Comparison of ENCODE assay signal across 8 mouse cellular contexts in the genomic region with DNA sequence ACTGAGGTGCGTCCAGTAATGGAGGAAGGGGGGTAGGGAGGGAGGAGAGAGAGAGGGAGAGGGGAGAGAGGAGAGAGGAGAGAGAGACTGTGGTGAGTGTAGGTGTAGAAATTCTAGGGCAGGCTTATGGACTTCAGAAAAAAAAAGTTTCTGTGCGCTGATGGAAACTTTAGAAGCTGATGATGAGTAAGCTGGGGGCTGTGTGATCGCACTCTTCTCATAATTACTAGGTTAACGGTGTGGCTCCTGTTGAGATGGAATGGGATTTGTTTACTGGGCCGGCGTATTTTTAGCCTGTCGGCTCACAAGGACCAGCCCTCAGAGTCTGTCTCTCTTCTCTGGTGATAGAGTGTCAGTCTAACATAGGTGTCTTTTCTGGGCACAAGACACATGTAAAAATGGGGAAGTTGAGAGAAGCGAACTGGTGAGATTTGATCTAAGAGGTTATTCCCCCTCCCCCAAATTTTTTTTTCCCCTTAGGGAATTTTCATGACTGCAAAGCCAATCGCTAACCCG. TPM values are rescaled to one million over a fixed set of nuclear protein-coding genes. Genes with fewer than 3 reads are reported as not detected.
DNase-seq lines count a peak whose midpoint lies in the region; ATAC-seq and TF ChIP-seq lines count a peak whose summit lies in the region.

No protein-coding gene starts in this region.

- peak; percentile 59; the same call in 1 of the 2 replicates for TF ChIP-seq EP300 in CH12.LX (IDR thresholded peaks at IDR 0.05; ENCODE audit: low read length)

- H3K4me3 ChIP-seq in CH12.LX (replicated peaks in 1 of 3; ENCODE audit: low read depth in 2 of 3, low read length in 2 of 3, poor library complexity in 1 of 3), result peak overlapping the region; percentile 81 to 88 (median 86)
- peak overlapping the region; percentile 100 for H3K4me3 ChIP-seq in erythroblast, embryonic 14.5 days (replicated peaks)
- peak overlapping the region; percentile 86 for H3K4me3 ChIP-seq in intestine, embryonic 14.5 days (ENCODE audit: low read depth, low read length)
- H3K4me3 ChIP-seq in myocyte, result peak overlapping the region; percentile 88

- peak; percentile 33 for DNase-seq in gastrocnemius, postnatal 25 days
- DNase-seq in gastrocnemius, postnatal 14 days, result no peak
- peak; percentile 90 for DNase-seq in CH12.LX (ENCODE audit: extremely low read depth)
- no peak for DNase-seq in intestine, embryonic 14.5 days (ENCODE audit: low spot score)
- DNase-seq in left cerebral cortex, postnatal 10 days (ENCODE audit: extremely low spot score in 1 of 2, low spot score in 2 of 2), result no peak
- no peak for DNase-seq in frontal cortex, postnatal 10 days (ENCODE audit: low spot score in 2 of 2)

- H3K36me3 ChIP-seq in CH12.LX (replicated peaks in 1 of 2; ENCODE audit: control insufficient read depth in 1 of 2, insufficient read depth in 1 of 2, low read length in 1 of 2), result peaks cover 0 to 20% of the 10 kb centered on the region in 2 experiments
- H3K36me3 ChIP-seq in erythroblast, embryonic 14.5 days (ENCODE audit: control insufficient read depth), result peaks cover 26% of the 10 kb centered on the region
- 0 out of 2 replicates have a peak, but pooled peaks cover 6% of the 10 kb centered on the region for H3K36me3 ChIP-seq in intestine, embryonic 14.5 days (ENCODE audit: control insufficient read depth, insufficient read depth, low read length)
- H3K36me3 ChIP-seq in myocyte (ENCODE audit: control insufficient read depth, insufficient read depth), result peaks cover 10% of the 10 kb centered on the region

- 8% methylated on average over 10 of the region's 10 CpGs for WGBS in intestine, embryonic 14.5 days

- no peak for TF ChIP-seq RAD21 in CH12.LX (IDR thresholded peaks at IDR 0.05; ENCODE audit: low read depth, low read length)

- TF ChIP-seq POLR2A in CH12.LX (IDR thresholded peaks at IDR 0.05; ENCODE audit: low read depth, low read length) (peak; percentile 44), myocyte (IDR thresholded peaks at IDR 0.05; ENCODE audit: insufficient read length, low read depth) (no peak)

- TF ChIP-seq CTCF in CH12.LX (conservative IDR thresholded peaks at IDR 0.05 in 1 of 2, IDR thresholded peaks at IDR 0.05 in 1 of 2; ENCODE audit: low read depth in 2 of 2, low read length in 2 of 2), result no peak

- 0 out of 2 replicates have a peak, but pooled peaks have one; percentile 20 for ATAC-seq in intestine, embryonic 14.5 days (replicated peaks; ENCODE audit: low FRiP score, low TSS enrichment, low read depth)

- H3K4me2 ChIP-seq in CH12.LX (ENCODE audit: insufficient read depth, low read depth, poor library complexity, severe bottlenecking), result peak overlapping the region; percentile 99
- peak overlapping the region; percentile 63 for H3K4me2 ChIP-seq in intestine, embryonic 14.5 days (ENCODE audit: low read length)
- peak overlapping the region; percentile 85 for H3K4me2 ChIP-seq in myocyte (ENCODE audit: low read depth)

- peak overlapping the region; percentile 61 for H3K9ac ChIP-seq in CH12.LX (ENCODE audit: insufficient read depth, low read depth)
- peak overlapping the region; percentile 91 for H3K9ac ChIP-seq in intestine, embryonic 14.5 days (ENCODE audit: low read length)

- in situ Hi-C loops in CH12.LX (cut with MboI; ENCODE audit: low pct_ligation_motif_present, low pct_unique_long_range_greater_than_20kb, low sequenced_read_pairs), result no loop called here

- dilution Hi-C loops in CH12.LX (cut with MboI; ENCODE audit: extremely low pct_ligation_motif_present, extremely low pct_unique_long_range_greater_than_20kb, low sequenced_read_pairs), result no loop called here

- peak overlapping the region; percentile 47; the same call in 1 of the 2 replicates for H3K27ac ChIP-seq in CH12.LX (ENCODE audit: insufficient read depth, low read depth)
- peak overlapping the region; percentile 91; the same call in 1 of the 2 replicates for H3K27ac ChIP-seq in intestine, embryonic 14.5 days (ENCODE audit: low read depth)

- peaks cover 12 to 51% of the 10 kb centered on the region in 2 experiments for H3K4me1 ChIP-seq in CH12.LX (ENCODE audit: control insufficient read depth in 1 of 2, insufficient read depth in 2 of 2)
- peaks cover 59% of the 10 kb centered on the region for H3K4me1 ChIP-seq in erythroblast, embryonic 14.5 days (ENCODE audit: control insufficient read depth)
- H3K4me1 ChIP-seq in intestine, embryonic 14.5 days (replicated peaks; ENCODE audit: control insufficient read depth, insufficient read depth, low read length), result peaks cover 26% of the 10 kb centered on the region

- H3K79me2 ChIP-seq in CH12.LX (replicated peaks; ENCODE audit: control insufficient read depth, extremely low read depth, insufficient read depth, poor library complexity, severe bottlenecking) (peaks cover 24% of the 10 kb centered on the region), myocyte (ENCODE audit: control insufficient read depth, insufficient read depth) (peaks cover 52% of the 10 kb centered on the region)

- H3ac ChIP-seq in myocyte (ENCODE audit: control insufficient read depth, insufficient read length), result peak overlapping the region; percentile 82

- H3K27me3 ChIP-seq in CH12.LX (replicated peaks) (no peaks in the 10 kb centered on the region), myocyte (ENCODE audit: control insufficient read depth, insufficient read depth, insufficient read length) (no peaks in the 10 kb centered on the region)
- peaks cover 5% of the 10 kb centered on the region for H3K27me3 ChIP-seq in erythroblast, embryonic 14.5 days (ENCODE audit: control insufficient read depth)
- no peaks in the 10 kb centered on the region for H3K27me3 ChIP-seq in intestine, embryonic 14.5 days (replicated peaks; ENCODE audit: control insufficient read depth, insufficient read depth, low read length)

- H3K9me3 ChIP-seq in CH12.LX (replicated peaks; ENCODE audit: low read length), result no peaks in the 10 kb centered on the region
- H3K9me3 ChIP-seq in erythroblast, embryonic 14.5 days (ENCODE audit: control insufficient read depth, low read length), result no peaks in the 10 kb centered on the region
- H3K9me3 ChIP-seq in intestine, embryonic 14.5 days (ENCODE audit: control insufficient read depth, low read length), result no peaks in the 10 kb centered on the region

- intact Hi-C loops in gastrocnemius, postnatal 14 days (cut with DNase I; ENCODE audit: low total_unique reads), result no loop called here
- intact Hi-C loops in left cerebral cortex, postnatal 10 days (cut with DNase I), result no loop called here

TF ChIP-seq in CH12.LX, 34 proteins besides CTCF, POLR2A, EP300 and RAD21 (continues in another document):
- TF ChIP-seq BHLHE40 (IDR thresholded peaks at IDR 0.05; ENCODE audit: low read depth, low read length), result peak; percentile 45; the same call in 1 of the 2 replicates
- TF ChIP-seq SIN3A (IDR thresholded peaks at IDR 0.05; ENCODE audit: low read length), result peak; percentile 30; the same call in 1 of the 2 replicates
- TF ChIP-seq IRF4 (IDR thresholded peaks at IDR 0.05; ENCODE audit: low read depth, low read length), result peak; percentile 44; the same call in 1 of the 2 replicates
- no peak for TF ChIP-seq ZMIZ1 (IDR thresholded peaks at IDR 0.05; ENCODE audit: low read depth, low read length)
- no peak for TF ChIP-seq ZC3H11A (IDR thresholded peaks at IDR 0.05; ENCODE audit: low read depth, low read length)
- TF ChIP-seq ZNF384 (IDR thresholded peaks at IDR 0.05; ENCODE audit: low read depth, low read length), result peak; percentile 74
- no peak for TF ChIP-seq SMC3 (IDR thresholded peaks at IDR 0.05; ENCODE audit: low read depth, low read length)

TF ChIP-seq in myocyte, 11 proteins besides CTCF, POLR2A, EP300 and RAD21 (continues in another document):
- no peak for TF ChIP-seq MYOD1 (IDR thresholded peaks at IDR 0.05; ENCODE audit: control insufficient read depth in 1 of 3, insufficient read length in 2 of 3, low read depth in 2 of 3)
- TF ChIP-seq MAX (IDR thresholded peaks at IDR 0.05; ENCODE audit: low read depth), result no peak
- no peak for TF ChIP-seq POLR2AphosphoS2 (IDR thresholded peaks at IDR 0.05; ENCODE audit: insufficient read length, low read depth)
- no peak for TF ChIP-seq SRF (IDR thresholded peaks at IDR 0.05; ENCODE audit: control insufficient read depth, insufficient read length, low read depth)
- no peak for TF ChIP-seq CEBPB (IDR thresholded peaks at IDR 0.05; ENCODE audit: insufficient read depth, poor library complexity, severe bottlenecking)
- TF ChIP-seq MYOG (IDR thresholded peaks at IDR 0.05; ENCODE audit: control insufficient read depth in 1 of 3, insufficient read depth in 1 of 3, insufficient read length in 2 of 3, low read depth in 2 of 3), result no peak
- TF ChIP-seq REST (IDR thresholded peaks at IDR 0.05; ENCODE audit: insufficient read depth, insufficient read length), result no peak
- TF ChIP-seq TCF3 (IDR thresholded peaks at IDR 0.05; ENCODE audit: insufficient read length, low read depth), result no peak

RNA-seq across cellular contexts. Expression of gene Otud7b, which starts 1.0 kb away (rescaled TPM):
- total RNA-seq in gastrocnemius, postnatal 25 days (2021), result 10 to 100 TPM; 52.5 to 54.4 TPM
- total RNA-seq in gastrocnemius, postnatal 14 days (2021), result 10 to 100 TPM; 44.4 to 44.7 TPM
- 14.4 and 14.9 TPM in 2 replicates for total RNA-seq in CH12.LX (2012; rRNA removed)
- 10.9 and 12.3 TPM in 2 replicates for total RNA-seq in CH12.LX (2014; rRNA removed)
- polyA plus RNA-seq in CH12.LX (2012; ENCODE audit: insufficient read length, low read depth), result 17.7 and 18.7 TPM in 2 replicates
- 0.93 and 1.3 TPM in 2 replicates for polyA plus RNA-seq in erythroblast, embryonic 14.5 days (2012)
- 14.0 and 14.8 TPM in 2 replicates for polyA plus RNA-seq in intestine, embryonic 14.5 days (2014; fragmentation: Nextera tagmentation; extraction: Ambion mirVana)
- polyA plus RNA-seq in myocyte (2012; fragmentation: generic; extraction: Trizol), result 16.4 TPM
- total RNA-seq in left cerebral cortex, postnatal 10 days (2021), result 10 to 100 TPM; 13.4 to 17.6 TPM

RNA-seq across cellular contexts. Expression of gene Vps45, which starts 47.0 kb away (rescaled TPM):
- total RNA-seq in gastrocnemius, postnatal 25 days (2021), result 10 to 100 TPM; 17.0 to 22.2 TPM
- total RNA-seq in gastrocnemius, postnatal 14 days (2021), result 10 to 100 TPM; 21.4 to 23.6 TPM
- total RNA-seq in CH12.LX (2012; rRNA removed) (19.1 and 20.8 TPM in 2 replicates), CH12.LX (2014; rRNA removed) (16.8 and 19.6 TPM in 2 replicates)
- polyA plus RNA-seq in CH12.LX (2012; ENCODE audit: insufficient read length, low read depth) (14.5 and 16.2 TPM in 2 replicates), myocyte (2012; fragmentation: generic; extraction: Trizol) (22.0 TPM)
- 1.3 and 1.7 TPM in 2 replicates for polyA plus RNA-seq in erythroblast, embryonic 14.5 days (2012)
- 20.6 and 25.8 TPM in 2 replicates for polyA plus RNA-seq in intestine, embryonic 14.5 days (2014; fragmentation: Nextera tagmentation; extraction: Ambion mirVana)
- 10 to 100 TPM; 41.2 to 46.4 TPM for total RNA-seq in left cerebral cortex, postnatal 10 days (2021)

RNA-seq across cellular contexts. Expression of gene Mtmr11, which starts 56.5 kb away (rescaled TPM):
- total RNA-seq in gastrocnemius, postnatal 25 days (2021), result 1 to 10 TPM; 2.5 to 4.1 TPM
- total RNA-seq in gastrocnemius, postnatal 14 days (2021), result 1 to 10 TPM; 4.1 to 5.2 TPM
- total RNA-seq in CH12.LX (2012; rRNA removed), result 0.81 and 1.0 TPM in 2 replicates
- total RNA-seq in CH12.LX (2014; rRNA removed), result 0.45 and 0.83 TPM in 2 replicates
- 0.82 and 2.5 TPM in 2 replicates for polyA plus RNA-seq in CH12.LX (2012; ENCODE audit: insufficient read length, low read depth)
- polyA plus RNA-seq in erythroblast, embryonic 14.5 days (2012), result not detected in 2 replicates
- 27.7 and 28.8 TPM in 2 replicates for polyA plus RNA-seq in intestine, embryonic 14.5 days (2014; fragmentation: Nextera tagmentation; extraction: Ambion mirVana)
- 4.6 TPM for polyA plus RNA-seq in myocyte (2012; fragmentation: generic; extraction: Trizol)
- total RNA-seq in left cerebral cortex, postnatal 10 days (2021), result 1 to 10 TPM; 5.3 to 6.7 TPM

Comparison
In these comparisons a context has a peak if more than half of its experiments do, and no peak if none do; other contexts are left out.
1. DNase-seq: peak in gastrocnemius, postnatal 25 days (single experiment) and CH12.LX (single experiment); none in gastrocnemius, postnatal 14 days (single experiment), intestine, embryonic 14.5 days (single experiment), left cerebral cortex, postnatal 10 days (0 of 2) and frontal cortex, postnatal 10 days (0 of 2).
2. Peak in every context shown above with its lines, with median percentiles within 50 percentile points of each other: H3K4me2 ChIP-seq and H3K4me3 ChIP-seq.